ENCODE assay signal across 20 mouse cellular contexts in the genomic region with DNA sequence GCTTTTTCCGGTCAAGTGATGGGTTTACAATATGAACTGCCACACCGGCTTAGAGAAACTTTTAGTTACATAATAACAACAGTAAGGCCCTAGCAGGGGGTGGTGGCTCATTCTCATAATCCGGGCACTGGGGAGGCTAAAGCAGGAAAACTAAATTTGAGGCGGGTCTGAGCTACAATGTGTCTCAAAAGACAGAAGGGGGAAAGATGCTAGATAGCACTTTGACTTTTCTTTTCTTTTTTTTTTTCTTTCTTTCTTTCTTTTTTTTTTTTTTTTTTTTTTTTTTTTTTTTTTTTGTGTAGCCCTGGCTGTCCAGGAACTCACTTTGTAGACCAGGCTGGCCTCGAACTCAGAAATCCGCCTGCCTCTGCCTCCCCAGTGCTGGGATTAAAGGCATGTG. TPM values are rescaled to one million over a fixed set of nuclear protein-coding genes. Genes with fewer than 3 reads are reported as not detected.
"Had no signal": no experiment of that assay in that cellular context is flagged by ENCODE, and none has a peak within 500 bp of the region (broad histone marks: within the 10 kb centered on the region; RNA-seq: fewer than 3 reads in every experiment).

No protein-coding gene starts in this region.

RNA-seq across cellular contexts. Expression of gene Prph, which starts 9.2 kb away (rescaled TPM):
- total RNA-seq: common myeloid progenitor, adult 5-6 weeks; granulocyte monocyte progenitor cell, adult 5-6 weeks had no signal
- polyA plus RNA-seq: erythroblast, embryonic 14.5 days had no signal

RNA-seq across cellular contexts. Expression of gene Troap, which starts 28.6 kb away (rescaled TPM):
- total RNA-seq: gastrocnemius, adult 2 months; gastrocnemius, adult 8-10 months had no signal

RNA-seq across cellular contexts. Expression of gene C1ql4, which starts 41.9 kb away (rescaled TPM):
- total RNA-seq: common myeloid progenitor, adult 5-6 weeks; gastrocnemius, adult 18-20 months; gastrocnemius, adult 2 months; gastrocnemius, adult 8-10 months; gastrocnemius, postnatal 10 days; gastrocnemius, postnatal 14 days; gastrocnemius, postnatal 25 days; gastrocnemius, postnatal 36 days; gastrocnemius, postnatal 4 days; granulocyte monocyte progenitor cell, adult 5-6 weeks; heart, adult 18-20 months; heart, adult 2 months; heart, adult 8-10 months had no signal
- polyA plus RNA-seq: cortical plate, adult 2 months; erythroblast, embryonic 14.5 days; forebrain, embryonic 13.5 days; forebrain, embryonic 14.5 days; forebrain, embryonic 16.5 days; frontal cortex, adult 2 months; heart, adult 2 months had no signal

RNA-seq across cellular contexts. Expression of gene Dnajc22, which starts 47.2 kb away (rescaled TPM):
- total RNA-seq: common myeloid progenitor, adult 5-6 weeks; gastrocnemius, adult 2 months; gastrocnemius, postnatal 4 days; granulocyte monocyte progenitor cell, adult 5-6 weeks had no signal
- polyA plus RNA-seq: embryonic facial prominence, embryonic 14.5 days; frontal cortex, adult 2 months had no signal
